Mouse (Mus musculus) naive thymus-derived CD4-positive, alpha-beta T cell, adult 2 months (primary cell): ENCODE results near the gene Atrn.

Source experiments
- DNase-seq: peaks from one replicate; pipeline ENCODE4 v3.0.0-alpha.2; 2011; ENCODE audit warnings: low read depth

Atrn gene

GRCm38 (mm10) chr2:131072536-131072935 is 166.2 kb downstream of the Atrn start:
- DNase-seq: no peak
